Mouse (Mus musculus) frontal cortex, postnatal 25 days (tissue): ENCODE results near the gene Tubb3.
"Not testable (repeated sequence)": the region's sequence is repeated elsewhere in the genome, so short reads cannot be mapped to it uniquely, and the experiment has no call there.

Source experiments
- DNase-seq, 2 experiments: peaks; one replicate each; pipeline ENCODE4 v3.0.0; 2022; ENCODE audit warnings: low spot score in 2 of 2

Tubb3 gene

DNA sequence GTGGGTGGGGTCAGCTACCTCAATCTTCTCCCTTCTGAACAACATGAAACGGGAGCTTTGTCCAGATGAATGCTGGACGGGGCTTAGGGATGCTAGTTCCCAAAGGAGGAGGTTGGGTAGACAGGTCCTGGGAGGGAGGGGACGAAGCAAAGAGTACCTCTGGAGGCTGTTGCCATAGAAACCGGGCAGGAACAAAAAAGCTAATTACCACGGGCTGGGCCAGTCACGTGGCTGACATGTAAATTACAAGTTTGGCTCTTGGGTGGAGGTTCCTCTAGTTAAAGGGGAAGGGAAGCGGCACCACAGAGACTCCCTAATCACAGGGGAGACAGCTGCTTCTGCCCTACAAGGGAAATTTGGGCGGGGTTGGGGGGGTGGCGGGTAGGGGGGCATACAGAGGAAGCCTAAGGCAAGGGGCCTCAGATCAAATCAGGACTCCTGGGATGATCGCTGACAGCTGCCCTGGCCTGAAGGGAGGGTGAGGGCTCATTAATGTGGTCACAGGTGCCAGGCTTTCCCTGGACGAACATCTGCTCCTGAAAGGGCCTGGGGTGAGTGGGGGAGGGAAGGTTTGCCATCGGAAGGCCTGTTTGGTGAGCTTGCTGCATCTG is 1.4 kb downstream of the Tubb3 start:
- DNase-seq, result peak in 1 of 2 experiments; percentile 59

DNA sequence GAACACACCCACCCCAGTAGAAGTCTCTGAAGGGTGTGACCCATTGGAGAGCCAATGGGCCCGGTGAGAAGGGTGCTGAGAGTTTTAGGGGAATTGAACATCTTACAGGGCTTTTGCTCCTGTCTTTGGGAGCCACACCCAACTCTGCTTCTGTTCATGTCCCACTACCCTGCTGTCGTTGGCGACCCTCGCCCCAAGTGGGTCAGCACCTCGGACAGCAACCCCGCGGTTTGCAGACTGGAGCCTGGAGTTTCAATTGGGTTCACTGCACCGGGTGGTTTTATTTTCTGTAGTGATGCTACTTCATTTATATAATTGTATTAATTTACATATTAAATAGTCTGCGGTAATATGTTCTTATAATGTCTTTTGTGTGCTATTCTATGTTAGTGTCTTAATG is 3.0 kb downstream of the Tubb3 start:
- DNase-seq, result no peak

DNA sequence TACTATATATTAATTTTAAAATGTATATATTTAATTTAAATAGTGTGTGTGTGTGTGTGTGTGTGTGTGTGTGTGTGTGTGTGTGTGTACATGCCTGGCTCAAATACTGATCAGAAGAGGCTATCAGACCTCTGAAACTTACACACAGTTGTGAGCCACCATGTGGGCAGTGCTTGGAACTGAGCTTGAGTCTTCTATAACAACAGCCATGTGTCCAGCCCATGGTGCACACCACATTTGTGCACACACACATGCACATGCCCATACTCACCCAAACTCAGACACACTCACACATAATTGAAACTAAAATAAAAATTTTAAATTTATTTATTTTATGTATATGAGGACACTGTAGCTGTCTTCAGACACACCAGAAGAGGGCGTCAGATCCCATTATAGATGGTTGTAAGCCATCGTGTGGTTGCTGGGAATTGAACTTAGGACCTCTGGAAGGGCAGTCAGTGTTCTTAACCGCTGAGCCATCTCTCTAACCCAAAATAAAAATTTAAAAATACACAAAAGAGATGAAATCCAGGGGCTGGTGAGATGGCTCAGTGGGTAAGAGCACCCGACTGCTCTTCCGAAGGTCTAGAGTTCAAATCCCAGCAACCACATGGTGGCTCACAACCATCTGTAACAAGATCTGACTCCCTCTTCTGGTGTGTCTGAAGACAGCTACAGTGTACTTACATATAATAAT is 3.9 kb downstream of the Tubb3 start:
- not testable (repeated sequence) for DNase-seq

DNA sequence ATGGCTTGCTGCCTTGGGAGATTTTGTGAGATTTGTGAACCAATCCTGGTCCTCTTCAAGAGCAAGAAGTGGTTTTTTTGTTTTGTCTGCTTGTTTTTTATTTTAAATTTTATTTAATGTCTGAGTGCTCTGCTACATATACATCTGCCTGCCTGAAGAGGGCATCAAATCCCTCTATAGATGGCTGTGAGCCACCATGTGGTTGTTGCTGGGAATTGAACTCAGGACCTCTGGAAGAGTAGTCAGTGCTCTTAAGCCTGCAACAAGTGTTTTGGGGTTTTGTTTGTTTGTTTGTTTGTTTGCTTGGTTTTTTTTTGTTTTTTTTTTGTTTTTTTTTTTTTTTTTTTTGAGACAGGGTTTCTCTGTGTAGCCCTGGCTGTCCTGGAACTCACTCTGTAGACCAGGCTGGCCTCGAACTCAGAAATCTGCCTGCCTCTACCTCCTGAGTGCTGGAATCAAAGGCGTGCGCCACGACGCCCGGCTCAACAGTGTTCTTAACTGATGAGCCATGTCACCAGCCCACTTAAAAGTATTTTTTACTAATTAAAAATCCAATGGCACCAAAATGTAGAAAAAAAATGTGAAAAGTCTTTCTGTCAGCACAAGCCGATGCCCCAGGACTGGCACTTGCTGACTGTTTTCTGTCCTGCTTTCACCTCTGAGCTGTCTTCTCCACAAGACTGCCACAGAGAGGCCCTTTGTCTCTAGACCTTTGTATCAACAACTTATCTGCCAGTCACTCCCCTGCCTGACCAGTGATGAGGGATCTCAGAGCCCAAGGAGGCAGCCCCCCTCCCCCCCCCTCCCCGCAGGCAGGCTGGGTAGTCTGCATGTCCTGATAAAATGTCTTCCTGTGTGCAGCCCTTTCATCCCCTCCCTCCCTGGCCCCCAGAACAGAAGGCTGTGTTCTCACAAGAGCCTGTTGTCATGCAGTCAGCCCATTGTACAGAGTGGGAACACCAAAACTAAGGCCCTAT is 5.0 kb downstream of the Tubb3 start:
- no peak for DNase-seq

DNA sequence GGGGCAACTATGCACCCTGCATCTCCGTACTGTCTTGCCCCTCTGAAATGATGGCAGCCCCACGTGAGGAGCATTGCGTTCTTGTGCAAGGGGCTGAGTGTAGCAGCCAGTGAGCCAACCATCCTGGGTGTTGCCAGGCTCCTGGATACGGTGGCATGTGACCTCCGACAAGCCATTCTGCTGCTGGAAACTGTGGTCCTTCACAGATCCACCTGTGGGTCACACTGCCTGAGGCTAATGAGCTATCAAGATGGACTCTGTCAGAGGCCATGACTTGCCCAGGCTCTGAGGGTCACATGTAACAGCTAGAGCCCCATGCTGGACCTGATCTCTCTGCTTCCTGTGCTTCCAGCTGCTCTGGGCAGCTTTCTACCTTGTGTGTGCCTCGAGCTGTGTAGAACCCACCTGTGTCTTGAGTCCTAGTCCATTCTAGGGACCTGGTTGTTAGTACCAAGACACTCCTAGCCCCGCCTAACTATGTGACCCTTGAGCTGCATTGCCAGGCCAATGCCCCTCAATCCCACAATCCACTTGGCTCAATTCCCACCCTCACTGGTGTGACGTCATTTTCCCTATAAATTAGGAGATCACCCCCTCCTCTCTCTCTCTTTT is 5.8 kb downstream of the Tubb3 start:
- DNase-seq, result no peak

DNA sequence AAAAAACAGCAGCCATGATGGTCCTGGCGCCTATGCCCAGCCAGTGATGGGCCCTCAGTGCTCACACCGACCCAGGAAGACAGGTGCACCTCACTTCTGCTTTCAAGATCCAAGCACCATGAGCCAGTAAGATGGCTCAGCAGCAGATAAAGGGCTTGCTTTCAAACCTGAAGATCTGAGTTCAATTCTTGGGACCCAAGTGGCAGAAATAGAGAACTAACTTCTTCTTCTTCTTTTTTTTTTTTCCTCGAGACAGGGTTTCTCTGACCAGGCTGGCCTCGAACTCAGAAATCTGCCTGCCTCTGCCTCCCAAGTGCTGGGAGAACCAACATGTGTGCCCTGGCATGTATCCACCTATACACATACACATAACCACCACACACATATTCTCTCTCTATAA is 8.5 kb downstream of the Tubb3 start:
- DNase-seq, result no peak

DNA sequence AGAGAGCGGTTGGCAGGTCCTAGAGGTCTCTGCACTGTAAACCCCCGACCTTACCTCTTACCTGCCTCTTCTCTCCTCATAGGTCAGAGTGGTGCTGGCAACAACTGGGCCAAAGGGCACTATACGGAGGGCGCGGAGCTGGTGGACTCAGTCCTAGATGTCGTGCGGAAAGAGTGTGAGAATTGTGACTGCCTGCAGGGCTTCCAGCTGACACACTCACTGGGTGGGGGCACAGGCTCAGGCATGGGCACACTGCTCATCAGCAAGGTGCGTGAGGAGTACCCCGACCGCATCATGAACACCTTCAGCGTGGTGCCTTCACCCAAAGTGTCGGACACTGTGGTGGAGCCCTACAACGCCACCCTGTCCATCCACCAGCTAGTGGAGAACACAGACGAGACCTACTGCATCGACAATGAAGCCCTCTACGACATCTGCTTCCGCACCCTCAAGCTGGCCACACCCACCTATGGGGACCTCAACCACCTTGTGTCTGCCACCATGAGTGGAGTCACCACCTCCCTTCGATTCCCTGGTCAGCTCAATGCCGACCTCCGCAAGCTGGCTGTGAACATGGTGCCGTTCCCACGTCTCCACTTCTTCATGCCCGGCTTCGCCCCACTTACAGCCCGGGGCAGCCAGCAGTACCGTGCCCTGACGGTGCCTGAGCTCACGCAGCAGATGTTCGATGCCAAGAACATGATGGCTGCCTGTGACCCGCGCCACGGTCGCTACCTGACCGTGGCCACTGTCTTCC is 9.5 kb downstream of the Tubb3 start:
- DNase-seq, result no peak

DNA sequence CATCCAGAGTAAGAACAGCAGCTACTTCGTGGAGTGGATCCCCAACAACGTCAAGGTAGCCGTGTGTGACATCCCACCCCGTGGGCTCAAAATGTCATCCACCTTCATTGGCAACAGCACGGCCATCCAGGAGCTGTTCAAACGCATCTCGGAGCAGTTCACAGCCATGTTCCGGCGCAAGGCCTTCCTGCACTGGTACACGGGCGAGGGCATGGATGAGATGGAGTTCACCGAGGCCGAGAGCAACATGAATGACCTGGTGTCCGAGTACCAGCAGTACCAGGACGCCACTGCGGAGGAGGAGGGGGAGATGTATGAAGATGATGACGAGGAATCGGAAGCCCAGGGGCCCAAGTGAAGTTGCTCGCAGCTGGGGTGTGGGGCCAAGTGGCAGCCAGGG is 10.1 kb downstream of the Tubb3 start:
- DNase-seq, result no peak

DNA sequence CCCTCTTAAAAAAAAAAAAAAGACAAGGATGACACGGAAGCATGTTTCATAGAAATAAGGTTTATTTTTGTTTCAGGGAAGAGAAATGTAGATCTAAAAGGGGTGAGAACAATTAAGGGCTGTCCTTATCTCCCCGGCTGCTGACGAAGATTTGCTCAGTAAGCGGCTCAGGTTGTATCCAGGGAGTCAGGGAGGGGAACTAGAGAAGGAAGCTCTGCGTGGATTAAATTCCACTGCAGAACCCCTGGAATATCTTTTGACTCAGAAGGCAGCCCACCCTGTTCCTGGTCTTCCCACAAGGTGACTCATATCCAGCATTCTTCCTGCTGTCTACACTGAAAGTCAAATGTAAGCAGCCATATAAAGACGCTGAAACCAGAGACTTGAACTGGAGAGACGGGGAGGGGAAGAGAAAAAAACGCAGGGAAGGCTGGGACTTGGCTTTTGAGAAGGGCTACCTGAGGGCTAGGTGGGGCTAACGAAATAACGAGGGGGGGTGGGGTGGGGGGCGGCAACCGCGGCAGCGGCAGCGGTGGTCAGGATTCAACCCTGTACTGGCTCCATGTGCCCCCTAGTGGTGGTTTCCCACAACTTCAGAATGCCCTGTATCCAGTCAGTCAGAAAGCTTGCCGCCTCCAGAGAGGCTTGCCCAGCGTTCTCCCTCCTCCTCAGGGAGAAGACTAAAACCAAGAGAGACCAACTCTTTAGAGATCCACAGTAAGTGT is 11.0 kb downstream of the Tubb3 start:
- DNase-seq, result peak in 1 of 2 experiments; percentile 68

DNA sequence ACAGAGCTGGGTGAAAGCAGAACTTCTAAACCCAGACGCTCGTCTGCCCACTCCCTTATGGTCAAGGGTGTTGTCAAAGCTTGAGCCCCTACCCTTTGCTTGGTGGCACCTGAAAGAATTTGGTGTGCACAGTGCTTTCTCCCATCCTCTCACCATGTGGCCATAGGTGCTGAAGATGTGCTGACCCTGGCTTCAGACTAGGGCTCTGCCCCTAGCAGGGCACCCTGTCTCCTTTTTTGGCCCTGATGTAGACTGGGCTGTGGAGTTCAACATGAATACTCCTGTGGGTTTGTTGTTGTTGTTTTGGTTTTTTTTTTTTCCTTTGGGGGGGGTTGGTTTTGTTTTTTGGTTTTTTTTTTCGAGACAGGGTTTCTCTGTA is 11.5 kb downstream of the Tubb3 start:
- DNase-seq, result no peak

DNA sequence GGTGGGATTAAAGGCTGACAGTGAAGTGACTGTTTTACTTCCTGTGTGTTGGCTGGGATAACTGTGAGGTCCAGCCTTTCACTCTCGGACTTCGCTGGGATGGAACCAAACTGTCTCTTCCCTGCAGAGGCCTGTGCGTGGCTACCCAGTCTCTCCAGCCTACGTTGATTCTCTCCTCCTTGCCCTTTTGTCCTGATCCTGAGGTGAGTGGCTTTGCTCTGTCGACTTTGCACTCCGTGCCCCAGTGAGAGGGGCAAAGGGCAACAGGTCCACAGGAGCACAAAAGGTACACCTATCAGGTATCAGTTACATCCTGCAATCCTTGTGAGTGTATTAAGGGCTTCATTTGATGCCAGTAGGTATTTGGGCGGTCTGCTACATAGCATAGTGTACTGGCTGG is 12.2 kb downstream of the Tubb3 start, which contains the start of gene Def8:
Gene Def8 (plus strand): TSS at position 87 of the 400 bp plus-strand sequence.
- DNase-seq, result no peak

DNA sequence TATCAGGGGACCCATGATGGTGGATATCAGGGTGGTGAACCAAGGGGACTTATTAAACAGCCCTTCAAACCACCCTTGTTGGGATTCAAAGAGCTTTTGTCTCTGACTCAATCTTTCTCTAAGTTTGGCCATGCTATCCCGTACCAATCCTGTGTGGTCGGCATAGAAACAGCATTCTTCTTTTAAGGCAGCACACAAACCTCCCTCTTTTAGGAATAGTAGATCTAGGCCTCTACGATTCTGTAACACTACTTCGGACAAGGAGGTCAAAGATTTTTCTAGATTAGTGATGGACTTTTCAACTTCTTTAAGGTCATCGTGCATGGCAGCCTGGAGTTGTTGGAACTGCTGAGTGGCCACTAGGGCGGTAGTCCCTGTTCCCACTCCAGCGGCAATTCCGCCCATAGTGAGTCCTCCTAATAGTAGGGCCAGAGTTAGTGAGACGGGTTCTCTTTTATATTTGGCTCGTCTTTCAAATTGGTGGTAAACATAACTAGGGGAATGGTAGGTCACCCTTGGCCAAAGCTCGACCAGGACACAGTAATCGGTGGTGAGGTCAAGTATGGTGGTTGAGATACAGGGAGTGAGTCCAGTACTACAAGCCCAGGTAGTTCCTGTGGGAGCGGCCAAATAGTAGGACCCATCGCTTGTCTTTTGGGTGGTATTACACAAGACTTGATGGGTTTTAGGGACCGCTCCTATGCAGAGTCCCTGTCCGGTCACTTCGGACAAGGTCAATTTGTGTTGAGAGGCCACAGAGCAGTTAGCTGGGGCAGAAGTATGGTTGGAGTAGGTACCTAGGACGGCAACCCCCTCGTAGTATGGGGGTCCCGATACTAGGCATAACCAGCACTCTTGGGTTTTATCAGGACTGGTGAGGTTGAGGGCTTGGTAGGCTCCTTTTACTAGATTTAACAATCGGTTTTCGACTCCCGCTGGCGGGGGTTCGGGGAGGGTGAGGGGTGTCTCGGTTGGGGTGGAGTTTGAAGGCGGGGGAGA is 15.6 kb downstream of the Tubb3 start:
- DNase-seq, result no peak

DNA sequence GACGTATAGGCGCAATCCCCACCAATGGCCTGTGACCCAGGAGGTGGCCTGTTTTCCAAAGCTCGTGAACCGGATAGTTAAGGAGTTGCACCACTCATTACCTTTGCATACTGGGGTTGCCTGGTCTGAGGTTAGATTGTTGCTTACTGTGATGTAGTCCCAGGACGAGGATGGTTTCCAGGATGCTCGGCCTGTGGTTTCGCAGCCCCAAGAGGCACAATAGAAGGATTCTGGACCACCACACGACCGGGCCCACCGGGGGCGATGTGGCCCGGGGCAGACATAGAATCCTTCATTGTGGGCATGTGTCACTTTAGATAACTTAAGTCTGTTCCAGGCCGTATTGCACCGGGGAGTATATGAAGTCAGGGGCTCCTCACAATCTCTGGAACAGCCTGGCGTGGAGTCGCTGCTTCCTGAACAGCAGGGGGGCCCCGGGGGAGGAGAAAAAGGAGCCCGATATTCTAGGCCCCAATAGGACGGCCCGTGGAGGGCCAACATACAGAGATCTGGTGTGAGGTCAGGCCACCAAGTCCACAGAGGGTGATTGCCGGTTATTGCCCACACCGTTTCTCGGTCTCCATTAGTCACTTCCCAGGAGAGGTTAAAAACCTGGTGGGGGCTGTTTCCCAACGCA is 16.5 kb downstream of the Tubb3 start:
- DNase-seq, result no peak

DNA sequence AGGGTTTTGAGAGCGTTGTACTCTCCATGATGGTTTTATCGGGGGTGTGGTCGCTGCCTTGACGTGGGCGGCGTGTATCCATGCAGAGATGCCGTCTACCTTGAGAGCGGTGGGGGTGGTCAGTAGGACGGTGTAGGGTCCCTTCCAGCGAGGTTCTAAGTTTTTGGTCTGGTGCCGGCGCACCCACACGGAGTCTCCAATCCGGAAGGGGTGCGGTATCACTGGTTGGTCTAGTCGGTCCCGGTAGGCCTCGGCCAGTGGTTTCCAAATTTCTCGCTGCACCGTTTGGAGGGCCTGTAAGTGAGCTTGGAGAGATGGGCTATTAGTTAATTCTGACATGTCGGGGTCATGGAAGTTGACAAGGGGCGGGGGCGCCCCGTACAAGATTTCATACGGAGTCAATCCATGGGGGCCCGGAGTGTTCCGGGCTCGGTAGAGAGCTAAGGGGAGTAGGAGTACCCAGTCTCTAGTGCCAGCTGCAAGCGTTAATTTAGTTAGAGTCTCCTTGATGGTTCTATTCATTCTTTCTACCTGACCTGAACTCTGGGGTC is 17.2 kb downstream of the Tubb3 start:
- DNase-seq, result no peak

DNA sequence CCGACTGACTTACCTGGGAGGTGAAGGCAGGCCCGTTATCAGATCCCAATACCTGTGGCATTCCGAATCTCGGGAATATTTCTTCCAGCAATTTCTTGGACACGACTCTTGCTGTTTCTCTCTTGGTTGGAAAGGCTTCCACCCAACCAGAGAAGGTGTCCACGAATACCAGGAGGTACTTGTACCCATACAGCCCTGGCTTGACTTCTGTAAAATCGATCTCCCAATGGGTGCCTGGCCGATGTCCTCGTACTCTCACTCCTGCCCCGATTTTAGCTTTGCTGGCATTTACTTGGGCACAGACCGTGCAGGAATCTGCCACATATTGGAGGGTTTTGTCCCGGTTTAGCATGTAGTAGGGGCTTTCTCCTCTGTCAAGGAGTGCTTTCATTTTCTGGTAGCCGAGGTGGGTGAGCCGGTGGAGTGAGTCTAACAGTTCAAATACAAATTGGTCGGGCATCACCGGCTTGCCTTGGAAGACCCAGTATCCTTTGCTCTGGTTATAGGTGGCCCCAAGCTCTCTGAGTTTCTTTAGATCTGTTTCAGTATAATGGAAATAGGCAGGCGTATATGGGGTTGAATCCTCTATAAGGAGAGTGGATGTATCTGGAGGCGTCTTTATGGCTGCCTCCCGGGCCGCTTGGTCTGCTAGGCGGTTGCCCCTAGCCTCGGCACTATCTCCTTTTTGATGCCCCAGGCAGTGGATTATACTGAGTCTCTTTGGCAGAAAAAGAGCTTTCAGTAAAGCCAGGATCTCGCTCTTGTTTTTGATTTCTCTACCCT is 17.9 kb downstream of the Tubb3 start:
- DNase-seq, result no peak

DNA sequence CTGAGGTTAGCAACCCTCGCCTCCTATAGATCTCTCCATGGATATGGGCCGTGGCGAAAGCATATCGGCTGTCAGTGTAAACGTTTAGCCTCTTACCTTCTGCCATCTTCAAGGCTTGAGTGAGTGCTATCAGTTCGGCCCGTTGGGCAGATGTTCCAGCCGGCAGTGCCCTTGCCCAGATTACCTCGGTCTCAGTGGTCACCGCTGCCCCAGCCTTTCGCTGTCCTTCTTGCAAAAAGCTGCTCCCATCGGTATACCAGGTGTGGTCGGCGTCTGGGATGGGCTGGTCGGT is 18.4 kb downstream of the Tubb3 start:
- not testable (repeated sequence) for DNase-seq

DNA sequence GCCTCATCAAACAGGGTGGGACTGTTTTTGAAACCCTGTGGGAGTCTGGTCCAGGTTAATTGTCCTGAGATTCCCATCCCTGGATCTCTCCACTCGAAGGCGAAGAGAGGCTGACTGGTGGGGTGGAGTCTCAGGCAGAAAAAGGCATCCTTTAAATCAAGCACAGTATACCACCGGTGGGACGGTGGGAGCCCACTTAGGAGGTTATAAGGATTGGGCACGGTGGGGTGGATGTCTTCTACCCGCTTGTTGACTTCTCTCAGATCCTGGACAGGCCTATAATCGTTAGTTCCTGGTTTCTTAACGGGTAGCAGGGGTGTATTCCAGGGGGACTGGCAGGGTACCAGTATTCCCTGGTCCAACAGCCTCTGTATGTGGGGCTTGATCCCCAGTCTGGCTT is 19.7 kb downstream of the Tubb3 start:
- DNase-seq, result not testable (repeated sequence)
